Mouse (Mus musculus): ENCODE measurements at regions not wholly inside any gene's neighbourhood (a gene's known extent, or its start where the extent isn't known, plus 50 kb on each side); places are given as distances from the start of the nearest gene placed in this dataset.

GRCm38 (mm10) chr12:46327865-46328264, 490.9 kb downstream of the Nova1 start:
- no peak for TF ChIP-seq CTCF (IDR thresholded peaks at IDR 0.05; ENCODE audit: low read depth)
- TF ChIP-seq EP300 (IDR thresholded peaks at IDR 0.05; ENCODE audit: low read depth) = no peak
